Mouse (Mus musculus): Measurements from ENCODE around the gene Grm3.

The Grm3 gene

DNA sequence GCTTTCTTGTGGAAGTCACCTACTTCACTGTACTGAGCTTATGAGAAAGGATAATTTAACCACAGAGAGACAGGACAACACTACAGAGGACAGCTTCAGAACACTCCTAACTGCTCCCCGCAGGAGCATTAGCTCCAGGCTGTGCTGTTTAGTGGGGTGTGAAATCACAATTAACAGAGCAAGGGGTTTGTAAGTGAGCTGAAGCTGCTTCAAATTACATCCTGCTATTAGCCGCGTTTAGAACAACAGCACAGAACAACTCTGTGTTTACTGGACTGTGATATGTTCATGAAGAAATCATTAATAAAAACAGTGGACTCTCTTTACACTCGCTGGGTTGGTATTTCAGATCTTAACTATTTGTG, 101.9 kb downstream of the Grm3 start:
- peak; percentile 21 for DNase-seq (ENCODE audit: low spot score)

DNA sequence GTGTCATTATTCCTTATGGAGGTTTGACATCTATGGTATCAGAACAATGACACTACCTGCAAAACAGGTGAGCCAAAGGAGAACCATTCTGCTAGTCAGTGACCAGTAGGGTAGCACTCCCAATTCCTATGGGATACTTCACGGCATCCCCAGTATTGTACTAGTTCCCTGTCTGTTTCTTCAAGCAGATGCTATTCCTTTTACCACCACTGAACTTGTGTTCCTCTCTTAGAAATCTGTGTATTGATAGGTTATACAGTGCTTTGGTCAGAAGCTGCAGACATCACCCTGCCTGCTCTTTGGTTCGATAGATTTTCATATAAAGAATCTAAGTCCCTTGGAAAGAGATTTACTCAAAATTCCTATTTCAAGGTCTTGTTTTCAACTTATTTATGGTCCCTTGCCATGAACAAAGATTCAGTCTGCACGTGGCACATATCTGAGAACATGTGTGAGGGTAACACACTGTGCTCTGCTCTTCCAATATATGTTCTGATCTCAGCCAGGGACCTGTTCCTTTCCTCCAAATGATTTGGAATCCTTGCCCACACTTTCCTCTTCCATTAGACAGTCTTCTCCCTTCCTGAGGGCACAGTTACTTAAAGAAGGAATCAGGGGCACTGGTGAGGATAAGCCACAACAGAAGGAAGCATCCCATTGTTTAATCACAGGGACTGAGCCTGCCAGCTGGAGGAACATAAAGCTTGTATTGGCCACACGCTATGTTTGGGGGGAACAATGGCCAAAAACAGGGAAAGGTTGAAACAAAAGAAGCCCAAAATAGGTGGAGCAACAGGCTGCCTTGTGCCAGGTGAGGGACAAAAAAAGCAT, 102.5 kb downstream of the Grm3 start:
- DNase-seq (ENCODE audit: low spot score): peak; percentile 12

DNA sequence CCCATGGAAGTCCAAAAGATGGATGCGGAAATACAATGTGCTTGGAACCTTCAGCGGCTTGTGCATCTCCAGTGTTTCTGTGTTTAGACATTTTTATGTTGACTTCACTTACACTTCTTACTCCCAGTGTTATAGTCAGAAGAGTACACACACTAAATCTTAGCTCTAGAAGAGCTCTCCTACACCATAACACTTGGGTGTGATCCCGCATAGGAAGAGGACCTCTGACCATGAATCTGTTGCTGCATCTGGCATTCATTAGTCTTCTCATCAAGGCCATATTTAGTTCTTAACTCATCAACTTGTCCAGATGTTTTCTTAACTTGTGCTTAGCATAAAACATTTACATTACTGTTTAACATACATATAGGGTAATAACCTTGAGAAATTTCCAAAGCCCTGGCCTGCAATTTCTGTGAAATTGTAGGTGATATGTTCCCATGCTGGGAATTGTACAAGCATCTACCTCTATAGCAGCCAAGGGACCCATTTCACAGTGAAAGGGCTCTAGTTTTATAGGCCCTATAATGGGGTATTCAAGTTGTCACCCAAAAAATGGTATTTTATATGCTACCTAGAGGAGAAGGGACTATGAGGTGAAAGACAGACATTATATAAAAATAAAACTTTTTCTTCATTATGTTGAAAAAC, 103.4 kb downstream of the Grm3 start:
- DNase-seq (ENCODE audit: low spot score): no peak

DNA sequence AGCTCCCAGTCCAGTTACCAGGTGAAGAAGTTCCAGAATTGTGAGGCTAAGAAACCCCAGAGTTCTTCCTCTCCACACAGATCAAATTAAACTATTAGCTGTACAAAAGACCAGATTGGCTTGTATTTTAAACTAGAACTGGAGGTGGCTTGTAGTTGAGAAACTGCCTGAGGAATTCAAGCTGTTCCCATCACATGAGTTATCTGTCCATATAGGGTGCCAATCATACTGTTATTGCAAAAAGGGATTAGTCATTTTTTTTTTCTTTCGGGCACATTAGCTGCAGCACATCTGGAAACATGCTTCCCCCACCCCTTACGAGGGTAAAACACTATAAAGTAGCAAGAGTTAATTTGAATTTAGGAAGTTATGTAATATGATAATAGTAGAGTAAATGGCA, 145.9 kb downstream of the Grm3 start:
- no peak for DNase-seq (ENCODE audit: low spot score)

DNA sequence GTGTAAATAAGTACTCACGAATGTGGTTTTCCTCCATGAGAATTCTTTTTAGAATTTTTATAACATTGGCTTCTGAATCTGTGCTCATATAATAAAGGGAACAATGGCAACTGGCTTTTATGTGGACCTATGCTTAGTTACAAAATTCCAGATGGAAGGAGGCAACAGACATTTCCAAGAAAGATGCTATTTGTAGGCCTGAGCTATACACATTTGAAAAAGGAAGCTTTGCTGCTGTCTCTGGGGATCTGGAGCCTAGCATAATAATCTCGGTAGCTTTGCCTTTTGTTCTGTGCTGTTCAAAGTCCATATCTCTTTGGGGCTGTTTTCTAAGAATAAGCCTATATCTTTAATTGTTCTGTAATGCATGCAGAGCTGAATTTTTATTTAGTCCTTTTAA, 146.4 kb downstream of the Grm3 start:
- DNase-seq (ENCODE audit: low spot score): no peak

DNA sequence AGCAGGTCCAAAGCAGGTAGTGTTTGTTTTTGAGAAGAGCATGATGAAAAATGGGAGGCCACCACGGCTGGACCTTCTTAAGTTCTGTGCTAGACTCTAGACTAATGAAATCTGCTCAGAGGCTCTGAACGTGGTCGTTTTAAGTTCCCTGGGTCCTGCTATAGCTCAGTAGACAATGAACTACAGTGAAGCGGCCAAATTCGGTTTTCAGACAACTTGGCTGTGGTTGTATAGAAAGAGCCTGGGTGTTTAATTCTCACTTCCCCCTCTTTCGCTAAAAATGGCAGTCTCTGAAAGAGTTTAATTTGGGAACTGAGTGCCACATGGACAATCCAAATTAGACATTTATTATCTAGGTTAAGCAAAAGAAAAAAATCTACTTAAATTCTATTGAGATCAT, 154.0 kb downstream of the Grm3 start:
- no peak for DNase-seq (ENCODE audit: low spot score)

DNA sequence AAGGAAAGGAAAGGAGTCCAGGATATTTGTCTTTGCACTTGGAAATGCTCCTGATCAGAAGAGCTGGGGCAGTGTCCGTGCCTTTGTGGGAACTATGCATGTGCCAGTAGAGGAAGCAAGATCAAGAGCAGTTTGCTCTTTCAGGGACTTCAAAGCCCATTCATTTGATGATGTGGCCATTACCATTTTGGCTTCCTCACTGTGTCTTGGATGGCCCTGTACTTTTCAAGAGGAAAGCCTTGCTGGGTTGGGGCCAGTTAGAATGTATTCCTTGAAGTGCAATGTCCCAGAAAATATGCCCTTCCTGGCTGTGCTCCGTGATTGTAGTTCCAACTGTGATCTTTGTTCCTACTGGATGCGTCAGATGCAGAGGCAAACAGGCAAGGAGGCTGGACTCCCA, 167.3 kb downstream of the Grm3 start:
- no peak for DNase-seq (ENCODE audit: low spot score)

DNA sequence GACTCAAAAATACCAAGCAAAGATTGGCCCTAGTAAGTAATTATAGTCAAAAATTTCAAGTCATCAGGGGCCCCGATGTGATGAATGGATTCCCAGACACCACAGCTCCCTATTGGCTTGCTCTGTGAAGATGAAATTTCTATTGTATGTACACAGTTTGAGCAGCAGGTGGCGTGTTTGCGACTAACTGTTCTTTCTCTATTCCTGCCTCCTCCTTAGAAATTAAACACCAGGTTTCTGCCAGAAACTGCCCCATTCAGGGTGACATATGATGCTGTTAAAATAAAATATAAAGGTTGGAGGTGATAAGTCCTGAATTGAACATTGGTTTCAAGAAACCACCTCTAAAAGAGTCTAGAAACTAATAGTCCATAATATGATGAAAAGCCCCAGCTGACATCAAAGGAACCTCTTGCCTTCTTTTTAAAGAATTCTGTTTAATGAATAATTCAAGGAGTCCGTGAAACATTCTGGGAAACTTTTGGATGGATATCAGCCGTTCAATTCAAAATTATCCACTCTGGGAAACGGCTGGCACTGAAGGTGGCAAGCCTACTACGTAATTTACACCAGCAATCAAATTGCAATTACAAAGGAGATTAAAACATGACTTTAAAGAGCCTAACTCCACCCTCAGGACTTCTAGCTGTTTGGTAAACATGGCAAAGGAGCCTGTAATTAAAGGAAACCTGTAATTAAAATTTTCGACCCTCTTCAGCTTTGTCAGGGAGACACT, 184.0 kb downstream of the Grm3 start:
- DNase-seq (ENCODE audit: low spot score): peak; percentile 62

DNA sequence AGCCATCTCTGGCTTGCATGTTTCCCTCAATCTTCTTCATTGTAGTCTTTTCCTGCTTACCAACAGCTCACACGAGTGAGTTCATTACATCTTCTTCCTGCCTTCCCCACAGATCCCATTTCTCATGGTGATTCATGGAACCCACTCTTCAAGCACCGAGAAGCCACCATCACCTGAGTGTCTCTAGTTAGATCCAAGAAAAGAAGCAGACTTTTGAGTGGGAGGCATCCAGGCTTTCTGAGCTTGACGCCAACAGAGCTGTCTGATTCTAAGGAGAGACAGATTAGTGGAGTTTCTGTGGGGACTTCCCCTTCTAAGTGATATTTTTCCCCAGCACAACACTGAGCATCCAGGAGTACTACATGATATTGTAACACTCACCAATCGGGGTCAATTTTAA, 199.5 kb downstream of the Grm3 start:
- DNase-seq (ENCODE audit: low spot score): no peak

DNA sequence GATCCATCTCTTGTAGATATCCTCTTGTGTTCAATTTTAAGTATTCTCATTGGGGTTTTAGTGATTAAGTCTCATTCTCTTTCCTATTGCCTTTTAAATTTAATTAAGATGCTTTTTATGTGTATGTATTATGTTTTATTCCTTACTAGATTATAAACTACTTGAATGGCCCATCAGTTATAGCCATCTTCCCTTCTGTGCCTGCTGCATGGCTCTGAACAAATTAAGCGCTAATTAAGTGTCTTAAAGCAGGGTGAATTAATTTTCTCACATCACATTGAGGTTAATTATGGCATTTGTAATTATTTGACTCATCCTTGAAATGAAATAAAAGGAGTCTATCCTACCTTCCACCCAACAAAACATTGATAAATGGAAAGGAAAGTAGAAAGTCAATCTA, 213.9 kb downstream of the Grm3 start:
- no peak for DNase-seq (ENCODE audit: low spot score)

DNA sequence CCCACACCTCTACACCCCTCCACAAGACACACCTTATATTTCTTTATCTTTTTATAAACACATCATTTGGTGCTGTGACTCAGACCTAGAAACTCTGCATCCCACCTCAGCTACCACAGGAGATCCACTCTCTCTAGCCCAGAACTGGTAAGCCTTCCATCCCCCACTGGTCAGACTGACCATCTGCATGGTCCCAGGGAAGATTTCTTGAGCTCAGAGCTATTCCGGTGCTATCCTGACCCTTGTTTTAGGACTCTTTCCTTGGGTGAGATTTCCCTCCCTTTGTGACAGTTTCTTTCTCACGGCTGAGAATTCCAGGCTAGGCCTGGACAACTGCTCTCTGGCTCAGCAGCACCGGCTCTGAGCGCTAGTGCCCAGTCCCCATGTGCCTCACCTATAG, 227.7 kb downstream of the Grm3 start:
- DNase-seq (ENCODE audit: low spot score): no peak

DNA sequence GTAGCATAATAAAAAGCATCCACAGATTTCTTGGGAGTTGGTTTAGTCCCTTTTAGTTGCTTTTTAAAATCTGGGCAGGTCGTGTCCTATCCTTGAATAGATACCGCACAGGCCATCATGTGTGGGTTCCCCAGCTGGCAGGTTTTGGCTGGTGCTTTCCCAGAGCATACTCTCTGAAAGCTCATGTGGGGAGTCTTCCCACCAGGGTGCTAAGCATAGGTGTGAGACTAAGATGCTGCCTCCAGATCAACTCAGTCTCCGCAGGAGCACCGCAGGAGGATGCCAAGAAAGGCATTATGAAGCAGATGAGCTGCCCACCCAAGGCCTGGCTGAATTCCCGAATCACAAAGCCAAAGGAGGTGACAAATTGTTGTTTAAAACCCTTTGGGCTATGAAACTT, 229.5 kb downstream of the Grm3 start:
- no peak for DNase-seq (ENCODE audit: low spot score)

DNA sequence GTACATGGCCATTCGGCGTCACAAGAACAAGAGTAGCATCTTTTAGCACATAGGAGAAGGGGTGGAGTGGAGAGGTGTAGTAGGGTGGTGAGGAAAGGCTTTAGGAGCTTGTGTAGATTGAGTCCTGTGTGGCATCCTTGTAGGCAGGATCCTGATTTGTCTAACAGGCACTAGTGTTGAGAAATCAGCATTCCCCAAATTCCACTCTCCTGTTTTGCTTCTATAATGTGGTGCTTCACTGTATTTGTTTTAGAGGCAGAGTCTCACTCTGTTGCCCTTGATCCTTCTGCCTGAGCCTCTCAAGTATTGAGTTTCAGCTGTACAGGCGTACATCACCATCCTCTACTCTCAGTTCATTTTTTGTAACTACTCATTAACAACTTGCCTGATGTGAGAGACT, 247.4 kb downstream of the Grm3 start:
- no peak for DNase-seq (ENCODE audit: low spot score)

DNA sequence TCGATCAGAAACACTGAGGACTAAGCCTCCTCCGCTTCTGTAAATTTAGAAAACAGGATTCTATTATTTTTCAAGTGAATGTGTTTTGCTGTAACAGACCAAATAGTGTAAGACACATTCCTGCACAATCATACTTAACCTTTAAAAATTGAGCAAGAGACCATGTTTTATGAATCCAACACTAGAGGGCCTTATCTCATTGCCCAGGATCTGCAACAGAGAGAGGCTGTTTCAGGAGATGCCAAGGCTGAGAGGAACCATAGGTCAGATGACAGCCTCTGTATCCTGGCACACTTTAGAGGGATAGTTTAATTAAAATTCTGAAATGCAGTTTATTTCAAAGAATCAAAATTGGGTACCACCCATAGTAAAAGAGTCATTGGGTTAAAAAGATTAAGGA, 271.7 kb downstream of the Grm3 start:
- no peak for DNase-seq (ENCODE audit: low spot score)

DNA sequence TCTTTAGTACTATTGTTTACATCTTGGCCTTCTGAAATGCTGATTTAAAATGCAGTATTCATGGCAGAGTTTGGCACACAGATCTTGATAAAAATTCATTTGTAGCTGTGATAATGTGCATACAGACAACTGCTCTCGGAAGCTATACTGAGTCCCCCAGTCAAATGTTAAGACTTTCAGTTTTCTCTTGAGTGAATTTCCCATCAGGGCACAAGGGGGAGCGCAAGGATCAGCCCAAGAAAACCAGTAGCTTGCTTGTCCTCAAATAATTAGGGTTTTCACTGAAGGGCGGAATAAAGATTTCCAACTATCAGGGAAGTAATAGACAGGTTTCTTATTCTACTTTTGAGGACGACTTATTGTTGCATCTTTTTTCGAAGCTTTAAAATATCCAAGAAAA, 275.4 kb downstream of the Grm3 start:
- DNase-seq (ENCODE audit: low spot score): no peak

DNA sequence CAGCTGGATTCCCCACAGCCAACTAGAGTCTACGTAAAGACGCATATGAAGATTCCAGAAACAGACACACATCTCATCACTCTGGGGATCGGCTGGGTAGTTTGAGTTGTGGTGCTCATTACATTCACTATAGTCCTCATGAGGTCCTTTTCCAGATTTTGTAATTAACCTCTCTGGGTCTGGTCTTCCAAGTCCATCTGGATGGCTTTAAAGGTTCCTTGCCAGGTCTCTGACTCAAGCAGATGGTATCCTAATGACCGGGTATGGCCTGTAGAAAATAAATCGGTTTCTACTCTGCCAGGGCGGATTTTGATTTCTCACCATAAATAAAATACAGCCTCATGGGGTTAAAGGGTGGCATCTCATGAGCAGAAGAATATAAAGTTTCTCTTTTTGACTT, 276.0 kb downstream of the Grm3 start:
- no peak for DNase-seq (ENCODE audit: low spot score)

DNA sequence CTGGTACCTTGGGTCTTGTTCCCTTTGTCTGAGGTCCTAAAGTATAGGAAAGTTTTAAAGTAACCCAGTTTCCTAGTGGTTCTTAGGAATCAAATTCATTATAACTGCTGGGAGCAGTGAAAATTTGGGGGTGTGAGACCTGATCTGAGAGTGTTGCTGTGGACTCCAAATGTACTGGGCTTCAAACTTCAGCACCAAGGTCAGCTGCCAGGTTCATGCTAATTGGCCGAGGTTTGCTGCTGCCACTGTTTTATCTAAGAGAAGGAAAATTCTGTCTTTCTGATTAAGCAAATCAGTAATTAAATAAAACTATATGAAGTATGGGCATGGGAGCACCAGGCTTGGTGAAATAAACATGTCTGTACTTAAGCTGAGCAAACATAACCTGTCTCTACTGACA, 278.8 kb downstream of the Grm3 start:
- DNase-seq (ENCODE audit: low spot score): peak; percentile 70
